Mouse (Mus musculus) NIH3T3 (cell line): ENCODE results near the gene Esrrg.

Source experiments
- DNase-seq: peaks from one replicate; pipeline ENCODE4 v3.0.0-alpha.2; 2012; ENCODE audit warnings: low read depth

Gene Esrrg

DNA sequence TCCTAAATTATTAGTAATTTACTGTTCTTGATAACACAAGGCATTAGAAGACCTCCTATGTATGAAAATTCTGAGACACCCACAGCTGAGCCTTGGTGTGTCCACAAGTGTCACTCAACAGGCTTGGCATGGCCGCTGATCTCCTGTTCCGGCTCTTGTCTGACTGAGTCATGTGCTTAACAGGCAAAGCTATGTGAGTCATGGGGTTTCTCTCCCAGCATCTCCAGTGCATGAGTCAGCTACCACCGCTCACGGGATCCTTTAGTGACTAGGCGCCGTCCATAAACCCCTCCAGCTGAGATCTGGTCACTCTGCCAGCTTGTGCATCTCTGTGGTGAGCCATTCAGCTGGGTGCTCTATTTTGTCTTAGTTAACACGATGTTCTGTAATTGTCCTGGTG, 302.1 kb downstream of the Esrrg start:
- peak; percentile 96 for DNase-seq

DNA sequence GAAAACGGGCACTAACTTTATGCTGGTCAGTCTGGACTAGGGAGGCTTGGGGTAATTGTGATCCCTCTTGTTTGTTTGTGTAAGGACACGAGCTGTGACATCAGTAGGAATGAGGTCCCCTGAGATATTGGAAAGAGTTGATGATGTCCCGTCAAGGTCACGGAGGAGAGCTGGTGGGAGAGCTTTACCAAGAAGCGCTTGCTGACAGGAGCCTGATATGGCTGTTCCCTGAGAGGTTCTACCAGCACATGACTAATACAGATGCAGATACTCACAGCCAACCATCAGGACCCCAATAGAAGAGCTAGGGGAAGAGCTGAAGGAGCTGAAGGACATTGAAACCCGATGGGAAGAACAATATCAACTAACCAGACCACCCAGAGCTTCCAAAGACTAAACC, 302.6 kb downstream of the Esrrg start:
- DNase-seq: no peak

DNA sequence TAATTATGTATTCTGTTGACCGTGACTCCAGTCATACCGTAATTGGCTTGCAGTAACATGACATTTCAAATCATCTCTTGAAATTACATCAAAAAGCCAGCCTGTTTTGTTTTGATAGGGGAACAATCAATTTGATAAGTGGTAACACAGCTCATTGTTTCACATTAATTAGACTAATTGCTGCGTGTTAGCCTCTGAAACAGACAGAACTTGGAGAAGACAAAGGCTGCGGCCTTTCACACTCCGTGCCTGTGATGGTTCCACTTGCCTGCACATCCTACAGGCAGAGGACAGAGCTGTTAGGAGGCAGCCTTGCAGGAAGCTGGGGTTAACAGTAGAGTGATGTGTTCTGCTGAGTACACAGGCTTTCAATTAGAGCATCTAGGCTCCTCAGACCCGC, 309.7 kb downstream of the Esrrg start:
- no peak for DNase-seq

DNA sequence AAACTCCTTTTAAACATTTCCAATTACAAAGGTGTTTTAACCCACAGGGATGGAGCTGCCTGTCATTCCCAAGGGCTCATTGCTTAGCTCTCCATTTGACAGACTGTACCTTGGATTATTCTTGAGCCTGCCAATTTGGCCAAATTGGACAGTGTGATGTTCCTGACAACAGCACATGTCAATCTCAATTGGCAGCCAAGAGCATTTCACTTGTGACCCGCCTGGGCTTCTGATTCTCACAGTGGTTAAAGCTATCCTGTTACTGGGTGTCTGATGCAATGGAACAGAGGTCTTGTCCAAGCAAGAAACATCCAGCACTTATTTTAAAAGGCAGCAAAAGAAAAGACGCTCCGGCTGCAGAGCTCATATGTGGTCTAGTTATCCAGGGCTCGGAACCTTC, 310.3 kb downstream of the Esrrg start:
- DNase-seq: no peak

DNA sequence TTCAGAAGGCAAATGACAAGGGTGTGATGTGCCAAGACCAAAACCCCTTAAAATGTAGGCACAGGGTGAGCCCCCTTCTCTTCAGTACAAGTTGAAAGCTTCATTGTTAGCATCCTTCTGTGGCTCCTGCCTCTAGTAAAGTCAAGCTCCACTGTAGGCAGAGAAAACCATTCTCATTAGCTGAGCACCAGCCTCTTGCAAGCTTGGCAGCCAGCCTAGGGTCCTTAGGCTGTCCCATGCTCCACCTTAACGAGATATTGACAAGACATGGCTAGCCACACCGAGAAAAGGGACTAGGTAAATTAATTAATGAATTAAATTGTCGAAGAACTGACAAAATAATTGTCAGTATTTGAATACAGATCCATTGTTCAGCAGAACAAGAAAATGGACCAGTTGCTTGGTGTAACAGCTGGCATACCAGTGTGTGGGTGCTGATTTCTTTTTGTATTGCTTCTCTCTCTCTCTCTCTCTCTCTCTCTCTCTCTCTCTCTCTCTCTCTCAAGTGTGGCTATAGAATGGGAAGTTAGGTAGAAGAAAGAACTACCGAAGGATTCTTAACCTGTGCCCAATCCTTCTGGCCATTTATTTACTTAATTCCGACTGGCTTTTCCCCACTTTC, 311.7 kb downstream of the Esrrg start:
- no peak for DNase-seq

DNA sequence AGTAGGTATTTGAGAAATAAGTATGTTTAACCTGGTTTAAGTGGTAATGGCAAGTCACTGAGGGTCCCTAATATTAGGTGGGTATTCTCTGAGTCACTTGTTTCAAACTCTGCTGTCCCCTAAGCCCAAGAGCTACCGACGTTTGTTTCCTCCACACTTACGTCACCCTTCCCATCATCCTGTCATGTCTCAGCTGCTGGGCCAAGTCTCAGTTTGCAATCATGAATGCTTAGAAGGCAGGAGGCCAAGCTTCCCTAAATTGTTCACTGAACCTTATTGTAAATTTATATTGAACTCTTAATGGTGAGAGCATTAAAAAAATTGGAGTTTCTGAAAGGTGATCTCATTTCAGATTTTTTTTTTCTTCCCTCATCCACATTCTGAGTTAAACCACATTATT, 322.6 kb downstream of the Esrrg start:
- no peak for DNase-seq

DNA sequence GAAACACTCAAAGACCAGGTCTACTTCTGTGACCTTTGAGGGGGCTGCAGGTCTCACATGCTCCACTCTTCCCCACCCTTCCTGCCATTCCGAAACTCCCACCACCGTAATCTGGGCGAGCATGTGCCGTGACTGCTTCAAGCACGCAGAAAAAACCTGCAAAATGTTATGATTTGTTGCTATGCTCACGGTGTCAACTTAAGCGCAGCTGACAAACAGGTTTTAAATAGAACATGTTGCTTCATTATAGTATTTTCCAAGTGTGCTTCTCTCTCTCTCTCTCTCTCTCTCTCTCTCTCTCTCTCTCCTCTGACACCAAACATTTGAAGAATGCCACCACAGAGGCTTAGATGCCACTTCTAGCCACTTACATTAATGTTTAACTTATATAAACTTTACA, 330.1 kb downstream of the Esrrg start:
- no peak for DNase-seq

DNA sequence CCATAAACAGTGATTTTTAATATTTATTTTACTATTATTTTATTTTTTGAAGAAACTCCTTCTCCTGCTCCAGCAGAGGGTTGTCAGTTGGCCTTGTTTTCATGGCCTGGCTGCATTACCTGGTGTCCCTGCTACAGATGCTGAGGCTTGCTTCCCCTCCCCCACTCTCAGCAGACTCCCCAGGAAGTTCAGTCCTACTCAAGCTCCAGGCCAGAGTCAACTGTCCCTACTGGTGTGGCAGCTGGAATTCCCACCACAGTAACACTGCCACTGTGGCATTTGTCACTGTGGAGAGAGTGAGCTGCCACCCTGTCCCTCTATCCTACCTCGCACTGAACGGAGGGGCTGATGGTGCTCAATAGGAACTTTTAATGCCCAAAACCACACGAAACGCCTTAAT, 330.5 kb downstream of the Esrrg start:
- DNase-seq: no peak

DNA sequence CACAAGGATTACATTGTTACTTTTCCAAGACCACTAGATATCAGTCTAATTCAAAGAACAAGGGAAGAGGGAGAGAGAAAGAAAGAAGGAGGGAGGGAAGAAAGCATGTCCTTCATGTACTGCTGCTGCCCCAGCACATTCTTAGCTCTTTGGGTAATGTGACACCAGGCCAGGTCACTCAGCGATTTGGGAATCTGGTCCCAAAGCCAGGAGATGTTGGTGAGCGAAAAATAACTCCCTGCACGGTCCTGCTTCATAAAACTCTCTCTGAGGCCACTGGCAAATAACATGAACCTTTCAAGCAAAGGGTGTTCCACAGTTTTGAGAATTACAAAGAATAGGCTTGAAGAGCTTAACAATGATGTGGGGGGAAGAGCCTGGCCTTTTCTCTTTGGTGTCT, 342.9 kb downstream of the Esrrg start:
- DNase-seq: no peak

DNA sequence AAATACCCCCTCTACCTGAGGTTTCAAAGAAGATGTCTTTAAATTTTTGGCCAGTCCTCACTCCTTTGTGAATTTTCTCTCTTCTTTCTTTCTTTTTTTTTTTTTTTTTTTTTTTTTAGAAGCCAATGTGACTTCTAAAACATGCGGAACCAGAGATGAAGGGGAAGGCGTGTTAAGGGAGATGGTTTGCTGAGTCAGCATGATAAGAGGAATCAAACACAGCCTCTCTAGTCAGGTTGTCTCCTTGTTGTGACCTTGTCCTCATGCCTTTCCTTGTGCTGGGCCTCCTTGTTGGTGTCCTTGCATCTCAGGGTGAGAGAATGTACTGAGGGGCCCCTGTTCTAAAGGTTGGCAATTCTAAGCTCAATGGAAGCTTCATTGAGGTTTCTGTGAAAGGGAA, 348.1 kb downstream of the Esrrg start:
- no peak for DNase-seq

DNA sequence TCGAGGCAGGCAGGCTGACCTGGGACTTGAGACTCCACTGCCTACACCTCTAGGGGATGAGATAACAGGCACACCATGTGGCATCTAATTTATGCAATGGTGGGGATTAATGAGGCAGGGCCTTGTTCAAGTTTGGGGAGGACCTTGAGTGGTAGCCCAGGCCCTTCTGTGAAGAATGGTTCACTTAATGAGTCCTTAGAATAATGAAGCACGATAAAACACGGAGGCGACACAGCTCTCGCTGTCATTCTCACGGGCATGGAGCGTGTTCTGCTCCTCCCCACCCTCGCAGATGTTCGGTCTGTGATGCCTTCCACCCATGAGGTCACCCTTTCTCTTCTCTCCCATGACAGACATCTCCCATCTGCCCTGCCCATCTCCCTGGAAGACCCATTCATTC, 350.6 kb downstream of the Esrrg start:
- DNase-seq: no peak

DNA sequence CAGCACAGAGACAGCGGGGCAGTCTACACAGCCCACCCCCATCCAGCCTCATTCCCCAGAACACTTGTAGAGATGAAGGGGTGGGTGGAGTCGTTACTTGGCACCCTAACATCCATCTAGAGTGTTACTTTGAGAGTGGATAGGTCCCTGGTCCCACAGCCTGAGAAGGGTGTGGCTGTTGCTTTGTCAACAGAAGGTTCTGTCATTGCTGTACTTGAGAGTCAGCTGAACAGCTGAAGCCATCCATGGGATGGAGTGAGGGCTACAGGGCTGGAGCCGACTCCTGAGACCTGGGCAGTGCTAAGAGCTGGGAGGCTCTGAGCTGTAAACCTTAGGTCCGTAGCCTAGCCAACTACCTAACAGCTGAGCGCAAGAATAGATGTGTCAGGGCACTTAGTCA, 352.9 kb downstream of the Esrrg start:
- no peak for DNase-seq

DNA sequence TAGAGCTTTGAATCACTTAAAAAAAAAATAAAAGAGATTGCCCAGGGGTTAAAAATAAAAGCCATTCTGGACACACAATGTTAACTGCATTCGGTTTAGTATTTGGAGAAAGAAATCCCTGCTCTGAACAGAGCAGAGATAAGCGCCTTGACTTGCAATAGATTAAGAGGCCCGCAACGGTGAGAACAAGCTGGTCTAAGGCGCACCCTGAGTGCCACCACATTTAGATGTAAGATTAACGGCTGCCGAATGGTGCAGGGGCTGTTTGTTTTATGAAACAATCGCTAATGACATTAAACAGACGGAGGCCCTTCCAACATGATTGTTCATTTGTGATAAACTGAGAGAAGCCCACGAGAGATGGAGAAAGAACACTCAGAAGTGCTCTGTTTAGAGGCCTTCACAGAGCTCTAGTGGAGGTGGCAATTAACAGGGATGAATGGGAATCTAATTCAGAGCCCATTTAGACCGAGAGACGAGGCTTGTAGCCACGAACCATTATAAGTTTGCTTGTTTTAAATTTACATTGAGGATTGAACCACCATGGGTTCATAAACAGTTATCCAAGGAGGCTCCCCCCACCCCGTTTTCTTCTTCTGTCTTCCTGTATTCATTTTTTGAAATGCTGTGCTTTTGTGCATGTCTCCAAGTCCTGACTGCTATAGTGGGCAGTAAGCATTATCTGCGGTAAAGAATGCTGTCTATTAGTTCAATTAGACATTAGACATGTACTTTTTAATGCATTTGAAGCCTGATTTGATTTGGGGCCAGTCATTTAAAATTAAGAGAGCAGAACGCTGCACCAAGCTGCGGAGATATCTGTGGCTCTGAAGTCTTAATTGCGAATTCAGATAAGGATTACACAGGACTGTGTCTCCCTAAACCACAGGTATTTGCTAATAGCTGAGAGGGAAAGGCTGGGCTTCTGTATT, 356.5 kb downstream of the Esrrg start:
- no peak for DNase-seq

DNA sequence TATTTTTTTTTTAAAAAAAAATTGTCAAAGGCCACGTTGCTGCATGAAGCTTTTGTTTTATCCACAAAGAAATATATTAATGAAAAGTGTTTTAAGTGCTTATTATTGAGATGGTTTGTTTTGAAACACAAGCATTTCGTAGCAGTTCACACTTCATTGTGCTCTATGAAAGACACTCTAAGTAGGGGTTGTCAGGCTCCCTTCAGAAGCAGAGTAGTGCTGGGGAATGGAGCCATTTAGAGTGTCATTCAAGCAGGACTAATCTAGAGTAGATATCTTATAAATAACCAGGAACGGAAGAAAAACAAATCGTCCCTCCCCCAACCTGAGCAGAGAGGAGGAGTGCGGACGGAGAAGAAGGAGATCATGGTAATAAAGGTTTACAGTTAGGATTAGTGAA, 357.3 kb downstream of the Esrrg start:
- no peak for DNase-seq

DNA sequence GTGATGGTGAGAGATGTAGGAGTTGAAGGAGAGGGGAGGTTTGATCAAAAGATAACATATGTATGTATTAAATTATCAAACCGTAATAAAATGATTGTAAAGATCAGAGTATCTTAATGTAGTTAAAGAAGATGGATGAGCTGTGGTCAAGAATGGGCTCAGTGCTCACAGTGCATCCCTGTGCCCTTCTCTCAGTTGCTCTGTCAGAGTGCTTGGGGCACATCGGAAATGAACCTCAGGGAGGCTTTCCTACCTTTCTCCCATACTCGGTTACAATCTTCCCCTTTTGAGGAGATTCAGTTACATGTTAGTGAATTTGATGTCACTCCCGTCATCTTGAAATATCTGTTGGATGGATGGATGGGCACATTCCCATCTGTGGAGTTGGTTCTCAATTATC, 359.8 kb downstream of the Esrrg start:
- no peak for DNase-seq

DNA sequence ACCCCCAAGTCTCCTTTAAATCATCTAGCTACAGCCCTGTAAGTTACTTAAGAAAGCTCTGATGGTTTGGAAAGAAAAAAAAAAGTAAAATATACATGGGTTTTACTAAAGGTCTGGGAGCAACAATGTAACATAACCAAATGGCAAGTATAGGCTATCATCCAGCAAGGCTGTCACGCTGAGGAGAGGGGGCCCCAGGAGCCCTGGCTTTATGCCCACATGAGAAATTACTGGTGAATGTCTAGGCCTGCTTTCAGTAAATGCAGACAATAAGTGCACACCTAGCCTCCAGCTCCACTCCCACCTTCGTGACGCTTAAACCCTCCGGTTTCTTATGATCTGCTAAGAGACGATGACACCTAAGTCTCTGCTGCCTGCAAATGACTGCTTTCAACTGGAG, 360.9 kb downstream of the Esrrg start:
- no peak for DNase-seq

DNA sequence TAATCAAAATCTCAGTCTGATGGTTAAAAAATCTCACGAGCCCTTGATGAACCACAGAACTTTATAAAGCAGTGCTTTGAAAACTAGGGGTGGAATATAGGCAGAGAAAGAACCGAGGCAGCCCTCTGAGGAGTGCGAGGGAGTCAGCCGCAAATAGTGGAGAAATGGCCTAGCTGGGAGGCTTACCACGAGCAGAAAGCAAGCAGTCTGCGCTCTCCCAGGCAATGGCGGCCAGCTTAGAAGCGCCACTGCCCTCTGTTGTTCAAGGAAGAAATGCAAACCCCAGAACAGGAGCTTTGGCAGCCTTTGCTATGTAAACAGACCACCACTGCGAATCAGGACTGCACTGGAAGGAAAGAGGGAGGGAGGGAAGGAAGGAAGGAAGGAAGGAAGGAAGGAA, 365.8 kb downstream of the Esrrg start:
- peak; percentile 74 for DNase-seq

DNA sequence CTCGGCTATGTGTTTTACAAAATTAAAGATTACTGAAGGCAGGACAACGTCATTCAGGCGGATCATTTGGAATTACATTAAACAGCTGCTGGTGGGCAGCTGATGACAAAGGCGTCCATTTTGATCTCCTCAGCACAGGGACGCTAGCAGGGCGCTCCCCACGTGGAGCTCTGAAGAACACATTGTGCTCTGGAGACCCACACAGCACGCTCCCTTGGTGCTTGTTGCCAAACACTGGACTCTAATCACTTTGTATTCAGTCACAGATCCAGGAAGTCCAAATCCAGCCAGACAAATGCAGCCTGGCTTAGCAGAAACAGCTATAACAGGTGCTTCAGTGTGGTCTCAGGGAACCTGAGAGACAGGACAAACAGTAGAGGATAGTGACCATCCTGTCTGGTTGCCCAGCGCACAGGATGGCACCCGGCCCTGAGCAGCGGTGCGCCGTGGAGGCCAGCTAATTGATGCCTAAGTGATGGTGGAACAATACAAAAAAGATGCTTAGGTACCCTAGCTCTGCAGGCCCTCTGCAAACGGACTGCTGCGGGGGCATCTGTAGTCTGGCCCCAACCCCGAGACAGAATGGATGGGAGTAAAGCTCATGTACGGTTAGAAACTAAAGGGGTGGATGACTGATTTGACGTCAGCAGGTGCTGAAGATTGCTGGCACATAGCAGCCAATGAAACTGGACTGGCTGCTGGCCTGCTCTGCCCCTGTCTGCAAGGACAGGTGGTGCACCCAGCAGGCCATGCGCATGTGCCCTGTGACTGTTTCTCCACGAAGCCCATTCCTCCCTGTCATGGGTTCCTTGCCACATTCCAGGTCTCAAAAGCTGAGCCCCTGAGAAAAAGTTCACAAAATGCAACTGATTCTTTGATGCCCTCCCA, 367.1 kb downstream of the Esrrg start:
- no peak for DNase-seq

DNA sequence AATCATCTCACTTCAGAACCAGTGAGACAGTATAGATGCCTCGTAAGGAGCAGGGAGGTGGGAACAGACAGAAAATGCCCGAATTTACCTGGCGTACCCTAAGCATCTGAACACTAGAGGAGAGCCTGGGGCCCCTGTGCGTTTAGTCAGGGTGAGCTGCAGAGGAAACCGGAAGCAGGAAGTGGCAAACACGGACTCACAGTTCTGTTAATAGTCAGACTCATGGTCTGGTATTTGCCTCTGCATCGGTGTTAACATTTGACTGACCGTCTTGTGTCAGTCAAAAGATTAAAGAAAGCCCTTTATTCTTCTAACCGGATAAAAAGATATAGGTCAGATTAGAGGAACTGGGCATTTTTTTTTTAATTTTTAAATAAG, 367.8 kb downstream of the Esrrg start:
- no peak for DNase-seq

DNA sequence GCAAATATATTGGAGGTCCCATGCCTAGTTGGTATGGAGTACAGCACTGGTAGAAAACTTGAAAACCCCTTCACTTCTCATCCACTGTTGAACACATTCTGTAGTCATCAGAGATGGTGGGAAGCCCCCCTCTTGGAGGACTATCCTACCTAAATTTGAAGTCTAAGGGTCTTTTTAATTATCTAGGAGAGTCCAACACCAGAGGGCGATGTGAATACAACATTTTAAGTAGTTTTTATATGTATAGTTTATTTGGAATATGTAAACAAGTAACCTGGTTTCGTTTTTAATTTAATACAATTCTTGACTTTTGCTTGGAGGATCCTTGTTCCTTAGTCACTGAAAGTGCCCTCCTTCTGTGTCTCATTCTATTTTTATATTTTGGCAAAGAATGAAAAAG, 372.4 kb downstream of the Esrrg start:
- peak; percentile 43 for DNase-seq

DNA sequence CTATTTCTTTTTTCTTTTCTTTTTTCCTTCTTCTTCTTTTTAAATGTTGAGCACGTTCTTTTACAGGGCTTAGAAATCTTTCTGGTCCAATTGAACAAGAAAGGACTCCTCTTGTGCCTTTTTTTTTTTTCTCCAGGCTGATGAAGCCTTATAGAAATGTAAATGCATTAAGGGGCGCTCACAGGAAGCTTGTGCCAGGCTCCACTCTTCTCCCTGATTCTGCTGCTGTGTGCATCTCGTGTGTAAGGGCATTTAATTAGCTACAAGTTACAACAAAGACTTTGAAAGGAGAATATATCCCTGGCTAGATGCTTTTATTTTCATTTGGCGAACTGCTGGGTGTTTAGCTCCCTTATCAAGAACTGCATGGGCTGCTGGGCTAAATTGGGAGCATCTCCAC, 374.6 kb downstream of the Esrrg start:
- no peak for DNase-seq

DNA sequence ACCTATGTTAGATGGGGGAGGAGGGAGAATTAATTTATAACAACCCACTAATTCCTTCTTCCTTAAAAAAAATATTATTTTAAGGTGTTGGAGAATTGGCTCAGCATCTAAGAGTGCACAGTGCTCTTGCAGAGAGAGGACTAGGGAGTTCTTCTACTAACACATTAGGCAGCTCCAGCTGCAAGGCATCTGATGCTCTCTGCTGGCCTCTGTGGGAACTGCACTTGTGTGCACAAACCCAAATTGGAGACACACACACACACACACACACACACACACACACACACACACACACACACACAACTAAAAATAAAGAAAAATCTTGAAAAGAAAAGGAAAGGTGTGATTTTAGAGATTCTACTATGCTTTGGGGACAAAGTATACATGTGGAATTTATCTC, 381.6 kb downstream of the Esrrg start:
- peak; percentile 42 for DNase-seq
